Mouse (Mus musculus) T-helper 1 cell (primary cell): ENCODE results near the gene Ccdc58.
"Not testable (repeated sequence)": the region's sequence is repeated elsewhere in the genome, so short reads cannot be mapped to it uniquely, and the experiment has no call there.

Source experiments
- in situ Hi-C: fragments of 300-600 bp; cut with MboI, MseI; formaldehyde crosslinking; loops from one replicate; pipeline ENCODE4 v1.15.1; 2025; ENCODE audit warnings: high pct_unique_total_duplicates

Ccdc58 gene

DNA sequence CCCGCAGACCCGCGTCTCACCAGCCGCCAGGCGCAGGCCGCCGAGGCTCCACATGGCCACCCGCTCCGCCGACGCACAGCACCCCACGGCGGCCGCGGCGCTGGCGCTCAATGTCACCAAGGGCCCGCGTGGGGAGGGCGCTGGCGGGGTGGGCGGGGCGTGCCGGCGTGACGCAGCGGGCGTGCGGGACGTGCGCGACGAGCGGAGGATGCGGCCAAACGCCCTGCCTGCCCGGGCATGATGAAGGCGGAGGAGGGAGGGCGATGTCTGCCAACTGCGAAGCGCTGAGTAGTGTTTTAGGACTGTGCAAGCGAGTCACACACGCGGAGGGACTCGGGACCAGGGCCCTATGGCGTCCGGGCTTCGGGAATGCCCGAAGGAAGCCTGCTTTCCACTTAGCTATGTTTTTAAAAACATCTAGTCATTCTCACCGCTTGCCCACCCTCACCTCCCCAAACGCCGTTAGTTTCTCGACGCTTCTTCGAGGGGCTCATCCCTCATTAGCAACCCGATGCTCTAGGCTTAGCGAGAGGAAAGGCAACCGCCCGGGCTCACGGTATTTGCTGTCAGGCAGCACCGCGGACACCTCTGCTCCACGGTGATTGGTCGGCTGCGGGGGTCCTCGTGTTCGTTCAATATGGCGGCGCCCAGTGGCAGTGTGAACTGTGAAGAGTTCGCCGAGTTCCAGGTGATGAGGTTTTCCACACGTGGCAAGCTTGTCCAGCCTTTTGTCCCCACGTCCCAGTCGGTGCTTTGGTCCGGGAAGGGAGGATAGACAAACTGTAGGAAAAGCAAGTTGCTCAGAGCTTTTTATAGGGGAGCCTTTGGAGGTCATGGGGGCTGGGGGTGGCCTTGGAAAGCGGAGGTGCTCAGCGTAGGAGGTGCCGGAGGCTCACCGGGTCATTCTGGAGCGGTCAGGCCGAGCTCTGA lies at the start of gene Ccdc58, which contains the start of gene Fam162a:
Ccdc58 (plus strand) TSS at position 236 of the 930 bp plus-strand sequence.
Fam162a (minus strand) TSS at position 145 of the 930 bp plus-strand sequence.
- in situ Hi-C loops = loop anchor here (25.0 kb wide), 1 partner anchor 1816 kb away; no protein-coding TSS in a partner anchor

DNA sequence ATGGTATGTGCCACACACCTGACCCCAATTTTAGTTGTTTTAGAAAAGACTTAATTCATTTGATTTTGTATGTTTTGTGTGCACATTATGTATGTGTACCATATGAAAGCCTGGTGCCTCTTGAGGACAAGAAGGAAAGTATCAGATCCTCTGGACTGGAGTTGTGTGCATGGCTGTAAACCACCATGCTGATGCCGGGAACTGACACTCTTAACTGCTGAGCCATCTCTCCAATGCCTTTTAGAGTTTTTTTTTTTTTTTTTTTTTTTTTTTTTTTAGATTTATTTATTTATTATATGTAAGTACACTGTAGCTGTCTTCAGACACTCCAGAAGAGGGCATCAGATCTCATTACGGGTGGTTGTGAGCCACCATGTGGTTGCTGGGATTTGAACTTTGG lies 43.4 kb upstream of the Ccdc58 start:
- in situ Hi-C loops = not testable (repeated sequence)

GRCm38 (mm10) chr16:36040640-36041624 lies 30.6 kb upstream of the Ccdc58 start, which contains the start of gene Wdr5b:
Gene Wdr5b (plus strand): TSS chr16:36041190.
- in situ Hi-C loops = no loop called here

GRCm38 (mm10) chr16:36041625-36042020 lies 29.9 kb upstream of the Ccdc58 start:
- in situ Hi-C loops = no loop called here

DNA sequence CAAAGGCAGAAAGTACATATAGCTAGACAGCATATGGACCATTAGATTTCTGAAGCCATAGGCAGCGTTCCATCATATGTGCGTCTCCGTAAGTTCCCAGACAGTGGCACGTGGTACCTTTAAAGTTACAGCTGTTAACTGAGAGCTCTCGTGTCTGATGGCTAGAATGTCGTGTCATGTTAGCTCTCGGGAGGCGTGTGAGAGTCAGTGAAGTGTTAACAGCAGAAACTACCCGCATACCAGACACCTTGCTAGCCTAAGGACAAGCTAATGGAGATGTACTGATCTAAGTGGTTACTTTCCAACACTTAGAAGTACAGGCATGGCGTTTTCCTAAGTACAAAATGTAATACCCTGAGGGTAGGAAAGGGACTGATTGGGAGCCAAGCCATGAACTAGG lies 28.4 kb upstream of the Ccdc58 start:
- in situ Hi-C loops = no loop called here

DNA sequence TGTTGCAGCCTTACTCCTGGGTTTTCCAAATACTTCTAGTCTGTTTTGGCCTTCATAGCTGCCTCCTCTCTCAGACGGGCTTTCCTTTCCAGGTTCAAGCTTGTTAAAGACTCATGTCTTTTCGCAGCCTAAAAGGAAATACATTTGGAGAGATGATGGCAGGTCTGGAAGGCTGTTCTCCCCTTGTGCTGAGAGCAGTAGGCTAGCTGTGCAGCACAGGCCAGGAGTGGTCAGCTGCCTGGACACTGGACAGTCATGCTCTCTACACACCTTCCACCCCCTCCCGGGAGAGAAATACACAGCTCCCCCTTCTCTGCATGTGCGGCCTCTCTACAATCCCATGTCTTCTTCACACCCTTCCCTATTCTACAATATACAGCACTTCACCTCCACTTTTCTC lies 27.5 kb upstream of the Ccdc58 start:
- in situ Hi-C loops = no loop called here

GRCm38 (mm10) chr16:36047538-36047937 lies 23.9 kb upstream of the Ccdc58 start:
- in situ Hi-C loops = no loop called here

DNA sequence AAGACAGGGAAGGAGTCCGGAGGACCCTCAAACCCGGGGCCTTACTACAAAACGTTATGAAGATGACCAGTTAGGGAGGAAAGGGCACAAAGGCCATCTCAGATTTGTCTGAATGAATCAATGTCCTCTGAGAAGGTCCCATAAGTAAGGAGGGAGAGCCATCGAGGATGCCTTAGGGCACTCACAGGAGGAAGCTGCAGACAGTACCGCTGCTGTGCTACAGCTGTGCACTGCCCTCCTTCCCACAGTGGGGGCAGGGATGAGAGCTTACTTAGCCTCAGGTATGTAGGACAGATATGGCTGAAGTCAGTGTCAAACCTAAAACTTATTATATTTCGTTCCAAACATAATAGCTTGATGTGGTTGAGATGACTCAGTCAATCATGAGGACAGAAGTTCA lies 20.0 kb upstream of the Ccdc58 start:
- in situ Hi-C loops = loop anchor here (25.0 kb wide), 1 partner anchor 1836 kb away; no protein-coding TSS in a partner anchor

GRCm38 (mm10) chr16:36053524-36054275 lies 17.8 kb upstream of the Ccdc58 start:
- in situ Hi-C loops = loop anchor here (25.0 kb wide), 1 partner anchor 1834 kb away; no protein-coding TSS in a partner anchor

GRCm38 (mm10) chr16:36054920-36055319 lies 16.6 kb upstream of the Ccdc58 start:
- in situ Hi-C loops = loop anchor here (25.0 kb wide), 1 partner anchor 1832 kb away; no protein-coding TSS in a partner anchor

DNA sequence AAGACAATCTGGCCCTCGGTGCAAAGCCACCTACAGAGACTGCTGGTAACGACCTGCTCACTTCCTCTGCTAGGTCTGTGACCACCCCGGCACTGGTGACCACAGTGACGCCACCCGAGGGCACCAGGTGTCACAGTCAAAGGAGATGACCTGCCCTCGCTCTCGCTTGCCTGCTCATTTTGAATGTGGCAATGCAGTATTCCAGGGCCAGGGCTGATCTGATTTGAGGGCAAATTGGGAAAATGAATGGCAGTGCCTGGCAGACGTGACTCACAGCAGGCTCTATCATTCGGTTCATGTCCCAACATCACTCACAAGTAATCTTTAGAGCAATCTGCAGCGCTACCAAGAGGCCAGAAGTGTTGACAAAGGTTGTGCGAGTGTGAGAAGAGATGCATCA lies 15.1 kb upstream of the Ccdc58 start:
- in situ Hi-C loops = loop anchor here (25.0 kb wide), 1 partner anchor 1831 kb away; no protein-coding TSS in a partner anchor

GRCm38 (mm10) chr16:36057933-36058475 lies 13.5 kb upstream of the Ccdc58 start:
- in situ Hi-C loops = loop anchor here (25.0 kb wide), 1 partner anchor 1829 kb away; no protein-coding TSS in a partner anchor

DNA sequence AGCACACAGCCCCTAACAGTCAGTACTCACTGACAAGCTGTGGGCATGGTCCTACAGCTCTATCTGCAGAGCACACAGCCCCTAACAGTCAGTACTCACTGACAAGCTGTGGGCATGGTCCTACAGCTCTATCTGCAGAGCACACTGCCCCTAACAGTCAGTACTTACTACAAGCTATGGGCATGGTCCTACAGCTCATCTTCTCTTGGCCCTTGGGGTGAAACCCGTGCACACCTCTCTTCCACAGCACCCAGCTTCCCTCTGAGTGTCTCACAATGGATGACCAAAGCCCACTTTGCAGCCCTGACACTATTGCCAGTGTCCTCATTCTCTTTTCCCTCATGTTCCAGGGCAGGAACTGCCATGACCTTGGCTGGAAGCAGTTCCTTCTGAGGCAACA lies 9.0 kb upstream of the Ccdc58 start:
- in situ Hi-C loops = loop anchor here (25.0 kb wide), 1 partner anchor 1825 kb away; no protein-coding TSS in a partner anchor

DNA sequence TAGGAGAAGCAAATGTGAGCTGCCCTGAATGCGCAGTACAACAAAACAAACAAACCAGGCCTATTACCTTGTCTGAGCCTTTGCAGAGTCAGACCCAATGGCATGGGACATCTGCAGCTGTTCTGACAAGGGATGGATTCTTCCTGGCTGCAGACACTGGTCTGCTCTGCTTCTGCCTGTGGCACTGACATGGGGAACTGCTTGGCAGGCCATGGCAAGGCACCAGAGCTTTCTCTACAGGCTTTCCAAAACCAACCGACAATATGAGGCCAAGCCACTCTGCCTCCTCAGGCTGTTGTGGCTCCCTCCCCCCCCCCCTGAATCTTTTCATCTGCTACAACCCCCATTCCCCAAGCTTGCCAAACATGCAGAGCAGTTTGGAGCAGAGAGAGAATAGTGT lies 8.2 kb upstream of the Ccdc58 start:
- in situ Hi-C loops = loop anchor here (25.0 kb wide), 1 partner anchor 1824 kb away; no protein-coding TSS in a partner anchor

GRCm38 (mm10) chr16:36064904-36065303 lies 6.6 kb upstream of the Ccdc58 start:
- in situ Hi-C loops = loop anchor here (25.0 kb wide), 1 partner anchor 1822 kb away; no protein-coding TSS in a partner anchor

- in situ Hi-C loops = loop anchor here (25.0 kb wide), 1 partner anchor 1820 kb away; no protein-coding TSS in a partner anchor
These were observed 3.8 kb upstream of the Ccdc58 start for GRCm38 (mm10) chr16:36067694-36068093.

DNA sequence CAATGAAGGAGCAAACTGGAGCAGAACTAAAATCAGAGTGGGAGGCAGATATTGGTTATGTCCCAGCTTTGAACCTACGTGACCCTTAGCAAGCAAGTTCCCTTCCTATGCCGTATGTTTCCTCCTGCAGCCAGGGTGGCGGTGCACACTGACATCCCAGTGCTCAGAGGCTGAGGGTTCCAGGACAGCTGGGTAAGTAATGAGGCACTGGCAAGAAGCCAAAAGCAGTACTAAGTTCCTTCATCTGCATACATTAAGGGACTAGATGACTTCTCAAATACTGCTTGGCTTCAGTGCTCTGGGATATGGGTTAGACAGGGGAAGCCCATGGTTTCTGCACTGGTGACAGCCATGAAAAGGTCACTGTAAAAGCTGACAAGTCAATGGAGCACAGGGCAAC lies 3.1 kb upstream of the Ccdc58 start:
- in situ Hi-C loops = loop anchor here (25.0 kb wide), 1 partner anchor 1819 kb away; no protein-coding TSS in a partner anchor

- in situ Hi-C loops = loop anchor here (25.0 kb wide), 1 partner anchor 1817 kb away; no protein-coding TSS in a partner anchor
These were observed 1.5 kb upstream of the Ccdc58 start for GRCm38 (mm10) chr16:36069819-36070575.

DNA sequence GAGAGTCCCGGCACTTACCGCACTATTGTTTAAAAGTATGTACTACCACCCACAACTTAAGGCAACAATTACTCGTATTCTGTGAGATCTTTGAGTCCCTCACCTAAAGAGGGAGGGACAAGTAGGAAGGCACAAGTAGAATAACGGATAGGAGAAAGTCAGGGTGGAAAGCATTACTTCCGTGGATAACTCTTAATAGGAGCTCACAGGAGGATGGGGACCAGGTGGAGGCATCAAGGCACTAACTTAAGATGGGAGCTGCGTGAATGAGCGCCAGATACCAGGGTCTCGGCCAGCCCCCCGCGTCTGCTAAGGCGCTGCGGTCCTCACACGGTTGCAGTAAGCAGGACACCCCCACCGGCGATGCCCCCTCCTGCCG lies 425 bp upstream of the Ccdc58 start:
- in situ Hi-C loops = loop anchor here (25.0 kb wide), 1 partner anchor 1816 kb away; no protein-coding TSS in a partner anchor
